Mouse (Mus musculus) limb, embryonic 15.5 days (tissue): ENCODE results near the gene Slc23a4. TPM values are rescaled to one million over a fixed set of nuclear protein-coding genes. Genes with fewer than 3 reads are reported as not detected.

Source experiments
- ATAC-seq: fragments of 200-750 bp; cut with Nextera tagmentation; 2 replicates; pipeline ENCODE4 v1.8.0; 2017; ENCODE audit warnings: low read depth, moderate TSS enrichment; ENCODE audit not compliant: insufficient number of reproducible peaks, low FRiP score, low TSS enrichment
- H3K27ac ChIP-seq: fragments of 300-500 bp; sonication (generic); 2 replicates; pipeline ENCODE4 v1.5.1; 2015; ENCODE audit warnings: moderate library complexity, mild to moderate bottlenecking, inconsistent platforms
- H3K27me3 ChIP-seq: fragments of 300-500 bp; sonication (generic); 2 replicates; pipeline ENCODE4 v1.6.1; 2015; ENCODE audit warnings: inconsistent platforms
- H3K36me3 ChIP-seq: fragments of 300-500 bp; sonication (generic); 2 replicates; pipeline ENCODE4 v1.6.1; 2015; ENCODE audit warnings: inconsistent platforms
- H3K4me1 ChIP-seq: fragments of 300-500 bp; sonication (generic); 2 replicates; pipeline ENCODE4 v1.6.1; 2015; ENCODE audit warnings: inconsistent platforms
- H3K4me2 ChIP-seq: fragments of 300-500 bp; sonication (generic); 2 replicates; pipeline ENCODE4 v1.6.1; 2015; ENCODE audit warnings: mild to moderate bottlenecking, inconsistent platforms
- H3K4me3 ChIP-seq: fragments of 300-500 bp; sonication (generic); 2 replicates; pipeline ENCODE4 v1.5.1; 2015; ENCODE audit warnings: mild to moderate bottlenecking, inconsistent platforms
- H3K9ac ChIP-seq: fragments of 300-500 bp; sonication (generic); 2 replicates; pipeline ENCODE4 v1.6.1; 2015; ENCODE audit warnings: inconsistent platforms
- H3K9me3 ChIP-seq: fragments of 300-500 bp; sonication (generic); 2 replicates; pipeline ENCODE4 v1.6.1; 2016; ENCODE audit warnings: inconsistent platforms
- WGBS: fragments of 180-500 bp; shearing (Covaris S2); methylation state at CpG from one replicate; pipeline ENCODE4 v1.1.7; 2015; 5-methylcytosine and 5-hydroxymethylcytosine counted together
- polyA plus RNA-seq: library from polyadenylated mRNA; unstranded; fragments of >200 nt; fragmentation: Nextera tagmentation; extraction: Ambion mirVana; gene quantifications from 2 replicates; pipeline ENCODE4 v1.2.1, GENCODE M21; 2015

Gene Slc23a4
- polyA plus RNA-seq, 1 experiment from 2014 or later: 0.56 TPM

DNA sequence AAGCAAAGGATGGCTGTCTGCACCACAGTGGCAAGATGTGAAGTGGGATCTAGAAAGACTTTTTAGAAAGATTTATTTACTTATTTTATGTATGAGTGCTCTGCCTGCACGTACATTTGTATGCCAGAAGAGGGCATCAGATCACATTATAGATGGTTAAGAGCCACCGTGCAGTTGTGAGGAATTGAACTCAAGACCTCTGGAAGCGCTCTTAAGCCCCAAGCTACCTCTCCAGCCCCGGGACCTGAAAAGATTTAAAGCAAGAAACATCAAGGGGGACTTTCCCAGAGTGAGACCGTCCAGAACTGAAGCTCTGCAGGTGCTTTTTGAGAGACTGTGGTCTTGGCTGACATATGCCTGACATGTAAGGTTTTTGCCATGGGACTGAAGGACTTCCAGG lies 51.5 kb downstream of the Slc23a4 start:
- Histone ChIP-seq H3K4me3 (no peak overlapping the region), H3K27ac (no peak overlapping the region), H3K4me1 (no peaks in the 10 kb centered on the region), H3K27me3 (no peaks in the 10 kb centered on the region), H3K9ac (no peak overlapping the region), H3K4me2 (no peak overlapping the region), H3K36me3 (no peaks in the 10 kb centered on the region), H3K9me3 (no peaks in the 10 kb centered on the region)
- WGBS: 72% methylated on average over 5 of the region's 5 CpGs
- ATAC-seq: no peak

- 76% methylated on average over 1 of the region's 1 CpGs for WGBS
- Histone ChIP-seq H3K4me3 (no peak overlapping the region), H3K36me3 (no peaks in the 10 kb centered on the region), H3K4me2 (no peak overlapping the region), H3K27ac (no peak overlapping the region), H3K9me3 (no peaks in the 10 kb centered on the region), H3K9ac (no peak overlapping the region), H3K4me1 (no peaks in the 10 kb centered on the region), H3K27me3 (no peaks in the 10 kb centered on the region)
- ATAC-seq: no peak
Observed at GRCm38 (mm10) chr6:34932633-34933032, 55.6 kb downstream of the Slc23a4 start.

- Histone ChIP-seq H3K9me3 (no peaks in the 10 kb centered on the region), H3K36me3 (no peaks in the 10 kb centered on the region), H3K4me2 (no peak overlapping the region), H3K27ac (no peak overlapping the region), H3K4me3 (no peak overlapping the region), H3K27me3 (no peaks in the 10 kb centered on the region), H3K4me1 (no peaks in the 10 kb centered on the region), H3K9ac (no peak overlapping the region)
- ATAC-seq: no peak
- WGBS: 96% methylated on average over 8 of the region's 8 CpGs
Observed at GRCm38 (mm10) chr6:34927594-34927993, 60.6 kb downstream of the Slc23a4 start.

DNA sequence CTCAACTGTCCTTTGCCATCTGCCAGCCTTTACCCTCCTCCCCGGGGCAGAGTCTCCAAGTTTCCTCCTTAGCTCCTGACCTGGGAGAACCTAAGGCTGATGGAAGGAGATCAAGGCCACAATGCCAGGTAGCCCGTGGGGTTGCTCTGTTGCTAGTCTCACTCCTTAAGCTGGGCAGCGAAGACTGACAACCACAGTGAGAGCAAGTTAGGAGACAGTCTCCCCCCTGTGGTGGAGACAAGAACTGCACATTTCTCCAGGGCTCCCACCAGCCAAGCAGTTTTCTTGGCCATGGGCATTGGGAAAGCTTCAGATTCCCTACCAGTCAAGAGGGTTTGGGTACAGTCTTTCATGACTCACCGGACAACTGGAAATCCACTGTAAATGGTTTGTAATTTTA lies 61.0 kb downstream of the Slc23a4 start:
- H3K4me2 ChIP-seq: no peak overlapping the region
- no peak for ATAC-seq
- H3K9me3 ChIP-seq: no peaks in the 10 kb centered on the region
- H3K4me3 ChIP-seq: no peak overlapping the region
- no peaks in the 10 kb centered on the region for H3K27me3 ChIP-seq
- H3K9ac ChIP-seq: no peak overlapping the region
- WGBS: 44% methylated on average over 4 of the region's 4 CpGs
- H3K36me3 ChIP-seq: no peaks in the 10 kb centered on the region
- no peaks in the 10 kb centered on the region for H3K4me1 ChIP-seq
- H3K27ac ChIP-seq: no peak overlapping the region

- Histone ChIP-seq H3K27ac (no peak overlapping the region), H3K4me3 (no peak overlapping the region), H3K4me2 (no peak overlapping the region), H3K4me1 (no peaks in the 10 kb centered on the region), H3K36me3 (no peaks in the 10 kb centered on the region), H3K9ac (no peak overlapping the region), H3K9me3 (no peaks in the 10 kb centered on the region), H3K27me3 (no peaks in the 10 kb centered on the region)
- WGBS: 62% methylated on average over 14 of the region's 14 CpGs
- no peak for ATAC-seq
Observed at GRCm38 (mm10) chr6:34921941-34922340, 66.3 kb downstream of the Slc23a4 start.

GRCm38 (mm10) chr6:34920631-34921030 lies 67.6 kb downstream of the Slc23a4 start:
- Histone ChIP-seq H3K4me3 (no peak overlapping the region), H3K27me3 (no peaks in the 10 kb centered on the region), H3K9me3 (no peaks in the 10 kb centered on the region), H3K27ac (no peak overlapping the region), H3K4me1 (no peaks in the 10 kb centered on the region), H3K9ac (no peak overlapping the region), H3K36me3 (no peaks in the 10 kb centered on the region), H3K4me2 (no peak overlapping the region)
- WGBS: 92% methylated on average over 12 of the region's 12 CpGs
- no peak for ATAC-seq

DNA sequence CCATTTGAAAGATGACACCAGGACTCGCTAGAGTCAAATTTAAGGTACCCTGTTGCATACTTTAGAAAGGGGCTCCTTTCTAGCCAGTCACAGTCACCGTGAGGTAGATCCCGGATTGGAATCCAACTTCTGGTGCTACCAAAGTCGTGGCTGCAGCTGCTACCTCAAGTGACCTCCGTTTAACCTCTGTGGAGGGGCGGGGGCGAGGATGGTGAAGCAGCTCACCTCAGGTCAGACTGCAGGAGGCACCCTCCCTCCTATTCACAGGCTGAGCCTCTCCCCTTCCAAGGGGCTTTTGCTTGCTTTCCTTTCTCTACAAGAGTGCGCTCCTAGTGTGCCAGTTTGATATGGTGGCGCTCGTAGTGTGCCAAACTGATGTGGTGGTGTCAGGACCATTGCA lies 68.2 kb downstream of the Slc23a4 start, which contains the start of gene Stra8:
Stra8 (plus strand) TSS at position 208 of the 400 bp plus-strand sequence.
- Histone ChIP-seq H3K27me3 (no peaks in the 10 kb centered on the region), H3K36me3 (no peaks in the 10 kb centered on the region), H3K9ac (no peak within 1 kb of the TSS), H3K9me3 (no peaks in the 10 kb centered on the region), H3K4me1 (no peaks in the 10 kb centered on the region), H3K4me3 (no peak within 1 kb of the TSS), H3K4me2 (no peak within 1 kb of the TSS), H3K27ac (no peak within 1 kb of the TSS)
- WGBS: 40% methylated on average over 10 of the region's 10 CpGs
- no peak for ATAC-seq

DNA sequence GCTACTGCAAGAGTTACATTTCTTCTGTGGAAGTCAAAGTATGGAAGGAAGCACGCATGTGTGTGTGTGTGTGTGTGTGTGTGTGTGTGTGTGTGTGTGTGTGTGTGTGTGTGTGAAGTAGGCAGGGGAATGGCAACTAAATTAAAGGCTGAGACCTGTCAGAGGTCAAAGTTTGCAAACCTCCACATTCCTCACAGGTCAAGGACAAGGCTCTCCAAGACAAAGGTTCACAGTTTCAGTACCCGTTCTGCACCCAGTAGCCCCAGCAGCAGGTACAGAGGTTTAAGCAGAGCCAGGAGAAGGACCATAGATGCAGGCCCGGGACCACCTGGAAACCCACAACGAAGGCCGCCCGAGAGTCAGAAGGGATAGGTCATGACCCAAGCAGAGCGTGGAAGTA lies 69.1 kb downstream of the Slc23a4 start:
- no peak overlapping the region for H3K27ac ChIP-seq
- no peaks in the 10 kb centered on the region for H3K27me3 ChIP-seq
- no peaks in the 10 kb centered on the region for H3K36me3 ChIP-seq
- no peak for ATAC-seq
- H3K9me3 ChIP-seq: no peaks in the 10 kb centered on the region
- H3K4me2 ChIP-seq: no peak overlapping the region
- H3K4me1 ChIP-seq: no peaks in the 10 kb centered on the region
- WGBS: 75% methylated on average over 7 of the region's 7 CpGs
- no peak overlapping the region for H3K9ac ChIP-seq
- H3K4me3 ChIP-seq: no peak overlapping the region

DNA sequence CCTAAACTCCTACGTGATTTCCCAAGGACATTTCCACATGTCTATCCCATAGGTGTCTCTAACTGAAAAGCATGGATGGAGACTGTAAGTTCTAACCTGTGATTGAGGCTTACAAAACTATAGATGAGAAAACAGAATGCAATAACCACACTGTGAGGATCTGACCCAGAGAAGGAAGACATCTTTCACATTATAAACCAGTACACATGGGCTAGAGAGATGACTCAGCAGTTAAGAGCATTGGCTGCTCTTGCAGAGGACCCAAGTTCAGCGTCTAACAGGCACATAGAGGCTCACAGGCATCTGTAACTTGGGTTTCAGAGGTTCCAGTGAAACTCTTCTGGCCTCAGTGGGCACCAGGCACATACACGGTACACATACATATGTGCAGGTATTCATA lies 73.7 kb downstream of the Slc23a4 start:
- Histone ChIP-seq H3K4me1 (peaks cover 8% of the 10 kb centered on the region; the same call in 1 of the 2 replicates), H3K27ac (no peak overlapping the region), H3K27me3 (no peaks in the 10 kb centered on the region), H3K9ac (no peak overlapping the region), H3K36me3 (no peaks in the 10 kb centered on the region), H3K4me3 (no peak overlapping the region), H3K9me3 (no peaks in the 10 kb centered on the region), H3K4me2 (no peak overlapping the region)
- no peak for ATAC-seq
- WGBS: 83% methylated on average over 3 of the region's 3 CpGs

DNA sequence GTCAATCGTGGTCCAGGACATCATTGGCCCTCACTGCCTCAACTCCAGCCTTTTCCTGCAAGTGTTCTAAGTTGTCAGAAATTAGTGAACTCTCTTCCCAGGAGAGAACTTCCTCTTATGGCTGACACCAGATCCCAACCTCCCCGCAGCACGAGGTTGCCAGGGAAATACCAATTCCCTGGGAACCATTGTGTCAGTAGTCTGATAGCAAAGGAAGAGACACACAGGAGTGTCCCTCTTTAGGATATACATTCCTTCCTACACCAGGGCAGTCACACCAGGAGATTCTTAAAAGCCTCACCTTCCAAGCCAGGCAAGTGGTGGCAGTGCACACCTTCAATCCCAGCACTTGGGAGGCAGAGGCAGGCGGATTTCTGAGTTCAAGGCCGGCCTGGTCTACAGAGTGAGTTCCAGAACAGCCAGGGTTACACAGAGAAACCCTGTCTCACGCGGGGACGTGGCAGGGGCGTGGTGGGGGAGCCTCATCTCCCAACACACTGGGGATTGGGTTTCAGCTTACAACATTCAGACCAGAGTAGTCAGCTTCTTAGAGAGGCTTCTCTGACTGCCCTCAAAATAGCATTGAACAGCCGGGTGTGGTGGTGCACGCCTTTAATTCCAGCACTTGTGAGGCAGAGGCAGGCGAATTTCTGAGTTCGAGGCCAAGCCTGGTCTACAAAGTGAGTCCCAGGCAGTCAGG lies 74.7 kb downstream of the Slc23a4 start:
- H3K4me1 ChIP-seq: peaks cover 8% of the 10 kb centered on the region; the same call in 1 of the 2 replicates
- no peak overlapping the region for H3K27ac ChIP-seq
- ATAC-seq: no peak
- no peak overlapping the region for H3K4me2 ChIP-seq
- no peaks in the 10 kb centered on the region for H3K9me3 ChIP-seq
- H3K36me3 ChIP-seq: no peaks in the 10 kb centered on the region
- no peaks in the 10 kb centered on the region for H3K27me3 ChIP-seq
- WGBS: 81% methylated on average over 13 of the region's 13 CpGs
- no peak overlapping the region for H3K4me3 ChIP-seq
- H3K9ac ChIP-seq: no peak overlapping the region

DNA sequence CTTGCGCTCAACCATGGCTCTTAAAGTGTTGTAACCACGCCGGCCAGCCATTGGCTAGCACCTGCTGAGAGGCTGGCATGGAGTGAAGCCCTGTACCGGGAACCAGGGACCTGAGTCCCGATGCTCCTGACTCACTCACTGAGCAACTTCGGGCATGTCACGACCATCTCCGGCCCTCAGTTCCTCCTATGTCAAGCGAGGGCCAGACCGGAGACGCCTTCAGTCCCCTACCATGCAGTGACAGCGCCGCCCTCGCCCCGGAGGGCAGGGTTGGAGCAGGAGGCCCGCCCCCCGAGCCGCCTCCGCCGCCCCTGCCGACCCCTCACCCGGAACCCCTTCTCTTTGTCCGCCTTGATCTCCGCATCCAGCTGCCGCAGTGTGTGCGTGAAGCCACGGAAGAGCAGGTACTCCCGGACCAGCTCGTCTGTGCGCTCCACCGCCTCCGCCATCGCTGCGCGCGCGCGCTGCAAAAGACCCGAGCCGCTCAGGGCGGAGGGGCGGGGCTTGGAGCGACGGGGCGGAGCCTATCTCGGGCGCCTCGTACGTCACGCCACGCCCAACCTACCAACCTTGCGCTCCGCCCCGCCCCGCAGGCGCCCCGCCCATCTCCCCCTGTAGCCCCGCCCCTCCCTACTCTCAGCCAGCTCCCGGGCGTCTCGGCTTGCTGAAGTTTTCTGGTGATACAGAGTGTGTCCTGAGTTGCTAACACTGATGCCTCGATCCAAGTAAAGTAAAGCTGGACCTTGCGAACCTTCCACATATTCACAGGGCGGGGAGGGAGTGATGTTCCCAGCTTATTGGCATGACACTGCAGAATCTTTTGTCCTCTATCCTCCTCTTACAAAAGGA lies 77.6 kb downstream of the Slc23a4 start, which contains the start of gene Wdr91:
Wdr91 (minus strand) TSS at position 506 of the 849 bp plus-strand sequence.
- ATAC-seq: peak; percentile 92
- under 1% methylated on average over 64 of the region's 64 CpGs for WGBS
- no peaks in the 10 kb centered on the region for H3K9me3 ChIP-seq
- peak within 1 kb of the TSS; percentile 85 for H3K4me2 ChIP-seq
- peaks cover 8% of the 10 kb centered on the region; the same call in 1 of the 2 replicates for H3K4me1 ChIP-seq
- peak within 1 kb of the TSS; percentile 91 for H3K27ac ChIP-seq
- H3K9ac ChIP-seq: peak within 1 kb of the TSS; percentile 56
- H3K36me3 ChIP-seq: peaks cover 18% of the 10 kb centered on the region
- H3K27me3 ChIP-seq: no peaks in the 10 kb centered on the region
- peak within 1 kb of the TSS; percentile 83 for H3K4me3 ChIP-seq
